Mouse (Mus musculus) ES-E14 (cell line): Measurements from ENCODE around the gene Cops9. TPM values are rescaled to one million over a fixed set of nuclear protein-coding genes. Genes with fewer than 3 reads are reported as not detected.

Experiments
- DNase-seq: peaks from one replicate; pipeline ENCODE4 v3.0.0-alpha.2; 2013; ENCODE audit warnings: low read depth, low spot score
- H3K27ac ChIP-seq: 2 replicates; pipeline ENCODE4 v1.5.1; 2012; ENCODE audit warnings: low read depth, mild to moderate bottlenecking, low read length, moderate library complexity, mixed read lengths; ENCODE audit not compliant: poor library complexity, insufficient read depth, severe bottlenecking
- H3K36me3 ChIP-seq: 2 replicates; pipeline ENCODE4 v1.6.1; 2012; ENCODE audit warnings: mild to moderate bottlenecking, low read length, moderate library complexity, mixed read lengths; ENCODE audit not compliant: control insufficient read depth, poor library complexity, insufficient read depth, severe bottlenecking
- H3K4me1 ChIP-seq, 2 experiments: fragments of 150-350 bp in 1 of 2; sonication (generic) in 1 of 2; 2 replicates each; pipeline ENCODE4 v1.6.1; 2012; ENCODE audit warnings: low read length in 2 of 2, mild to moderate bottlenecking in 1 of 2, mixed read lengths in 1 of 2; ENCODE audit not compliant: control insufficient read depth in 2 of 2, insufficient read depth in 2 of 2, poor library complexity in 1 of 2
- H3K4me3 ChIP-seq, 2 experiments: fragments of 150-350 bp in 1 of 2; sonication (generic) in 1 of 2; 2 replicates each; pipeline ENCODE4 v1.5.1; 2012; ENCODE audit warnings: low read length in 2 of 2, low read depth in 1 of 2, mild to moderate bottlenecking in 1 of 2, mixed read lengths in 1 of 2; ENCODE audit not compliant: insufficient read depth in 1 of 2, poor library complexity in 1 of 2, severe bottlenecking in 1 of 2
- H3K9ac ChIP-seq: 2 replicates; pipeline ENCODE4 v1.6.1; 2012; ENCODE audit warnings: low read depth, mild to moderate bottlenecking, low read length, mixed read lengths; ENCODE audit not compliant: poor library complexity, insufficient read depth, severe bottlenecking
- H3K9me3 ChIP-seq: fragments of 150-350 bp; sonication (generic); 2 replicates; pipeline ENCODE4 v1.6.1; 2012; ENCODE audit warnings: low read depth, mild to moderate bottlenecking, low read length; ENCODE audit not compliant: control insufficient read depth, insufficient read depth
- CHD2 ChIP-seq: IDR thresholded peaks from 2 replicates; pipeline ENCODE4 v1.6.1; 2014; ENCODE audit warnings: mild to moderate bottlenecking, low read depth, low read length, inconsistent platforms
- HCFC1 ChIP-seq: IDR thresholded peaks from 2 replicates; pipeline ENCODE4 v1.6.1; 2012; ENCODE audit warnings: low read length, inconsistent platforms, borderline replicate concordance; ENCODE audit not compliant: insufficient read depth
- MAFK ChIP-seq: IDR thresholded peaks from 2 replicates; pipeline ENCODE4 v1.6.1; 2014; ENCODE audit warnings: mild to moderate bottlenecking, low read depth, low read length, inconsistent platforms; ENCODE audit not compliant: insufficient read depth
- ZC3H11A ChIP-seq: IDR thresholded peaks from 2 replicates; pipeline ENCODE4 v1.6.1; 2012; ENCODE audit warnings: low read depth, mild to moderate bottlenecking, inconsistent platforms, low read length, borderline replicate concordance
- ZNF384 ChIP-seq: IDR thresholded peaks from 2 replicates; pipeline ENCODE4 v1.6.1; 2012; ENCODE audit warnings: low read depth, low read length, inconsistent platforms
- in situ Hi-C, 2 experiments: fragments of 600-800 bp; cut with MboI; formaldehyde crosslinking; loops; one replicate each; pipeline ENCODE4 v1.15.1; 2025; ENCODE audit warnings: low sequenced_read_pairs in 2 of 2, inconsistent platforms in 1 of 2; ENCODE audit not compliant: unreplicated experiment in 2 of 2
- total RNA-seq: library from RNA; depleted of rRNA; stranded (reverse); fragments of 300-350 nt; gene quantifications from 2 replicates; pipeline ENCODE4 v1.2.3, GENCODE M21; 2012

Gene Cops9
- total RNA-seq, 1 experiment: 176 TPM

DNA sequence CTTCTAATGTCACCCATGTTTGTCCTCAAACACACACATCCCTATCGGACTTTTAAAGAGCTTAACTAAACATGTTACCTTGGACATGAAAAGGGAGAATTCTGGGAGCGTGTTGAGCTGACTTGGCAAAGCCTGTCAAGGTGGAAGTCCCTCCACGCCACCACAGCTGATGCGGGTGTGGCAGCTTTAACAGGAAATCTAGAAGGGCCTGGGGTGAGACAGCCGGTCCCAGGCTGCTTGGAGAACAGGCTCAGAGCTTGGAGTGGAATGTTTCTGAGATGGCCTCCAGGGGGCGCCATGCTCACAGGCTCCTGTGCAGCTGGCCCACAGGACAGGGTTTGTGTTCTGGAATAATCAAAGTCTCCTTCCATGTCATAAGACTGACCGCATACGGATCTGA lies 6.9 kb upstream of the Cops9 start, which contains the start of gene Otos:
Gene Otos, minus strand, starts transcription at position 169 of the 400 bp plus-strand sequence.
- no peak within 1 kb of the TSS for H3K27ac ChIP-seq
- no peak within 1 kb of the TSS for H3K4me3 ChIP-seq
- H3K36me3 ChIP-seq: no peaks in the 10 kb centered on the region
- in situ Hi-C loops: no loop called here
- H3K4me1 ChIP-seq: peaks cover 0 to 4% of the 10 kb centered on the region in 2 experiments; a peak in 1 of 4 replicates
- peak; percentile 70 for DNase-seq
- TF ChIP-seq ZC3H11A: no peak
- no peak for TF ChIP-seq CHD2
- TF ChIP-seq ZNF384: no peak
- no peak for TF ChIP-seq HCFC1
- no peak for TF ChIP-seq MAFK
- no peaks in the 10 kb centered on the region for H3K9me3 ChIP-seq
- H3K9ac ChIP-seq: no peak within 1 kb of the TSS

DNA sequence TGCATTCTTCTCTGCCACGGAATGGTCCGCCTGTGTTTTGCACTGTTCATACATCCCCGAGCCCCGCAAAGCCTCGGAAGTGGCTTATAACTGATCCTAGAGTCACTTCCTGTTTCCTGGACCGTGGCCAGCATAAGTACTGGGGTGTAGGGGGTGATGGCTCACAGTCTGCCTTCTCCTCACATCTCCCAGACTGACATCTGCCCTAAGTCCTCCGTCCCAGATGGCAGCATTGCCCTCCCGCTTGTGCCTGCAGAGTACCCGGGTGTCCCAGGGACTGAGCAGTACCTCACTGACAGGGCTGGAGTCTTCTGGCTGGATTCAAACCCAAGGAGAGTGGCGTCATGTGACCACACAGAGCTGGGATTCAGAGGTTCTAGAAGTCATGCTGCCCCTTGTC lies 6.4 kb upstream of the Cops9 start:
- Histone ChIP-seq H3K9me3 (no peaks in the 10 kb centered on the region), H3K9ac (no peak overlapping the region), H3K27ac (no peak overlapping the region), H3K4me1 (peaks cover 0 to 4% of the 10 kb centered on the region in 2 experiments; a peak in 1 of 4 replicates), H3K4me3 (no peak overlapping the region), H3K36me3 (no peaks in the 10 kb centered on the region)
- TF ChIP-seq MAFK: no peak
- no peak for TF ChIP-seq CHD2
- no peak for TF ChIP-seq ZNF384
- no peak for TF ChIP-seq ZC3H11A
- no peak for TF ChIP-seq HCFC1
- in situ Hi-C loops: no loop called here
- no peak for DNase-seq

DNA sequence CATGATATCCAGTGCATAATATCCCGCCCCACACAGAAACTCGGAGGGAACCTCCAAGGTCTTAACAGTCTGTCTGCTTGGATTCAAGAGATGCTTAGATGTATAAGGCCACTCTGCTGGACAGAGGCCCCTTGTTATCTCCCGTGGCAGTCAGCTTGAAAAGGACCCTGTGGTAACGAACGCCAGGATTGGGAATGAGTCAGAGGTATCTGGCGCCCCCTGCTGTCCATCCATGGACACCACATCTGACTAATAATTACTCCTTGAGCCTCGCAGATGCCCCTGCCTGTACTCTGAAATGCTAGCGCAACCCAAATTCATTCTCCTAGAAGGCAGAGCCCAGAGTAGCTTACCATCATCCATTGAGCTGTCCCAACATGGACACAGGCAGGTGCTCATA lies 6.0 kb upstream of the Cops9 start:
- H3K9me3 ChIP-seq: no peaks in the 10 kb centered on the region
- TF ChIP-seq MAFK (no peak), HCFC1 (no peak), ZC3H11A (no peak; the same call in 1 of the 2 replicates), CHD2 (no peak), ZNF384 (no peak)
- in situ Hi-C loops: no loop called here
- peaks cover 0 to 4% of the 10 kb centered on the region in 2 experiments; a peak in 1 of 4 replicates for H3K4me1 ChIP-seq
- peak; percentile 61 for DNase-seq
- H3K9ac ChIP-seq: no peak overlapping the region
- H3K27ac ChIP-seq: no peak overlapping the region
- H3K36me3 ChIP-seq: no peaks in the 10 kb centered on the region
- H3K4me3 ChIP-seq: no peak overlapping the region

GRCm38 (mm10) chr1:92647026-92647425 lies 5.2 kb upstream of the Cops9 start:
- Histone ChIP-seq H3K27ac (no peak overlapping the region), H3K36me3 (no peaks in the 10 kb centered on the region), H3K4me1 (peaks cover 3 to 4% of the 10 kb centered on the region in 2 experiments; a peak in 1 of 4 replicates), H3K4me3 (no peak overlapping the region), H3K9me3 (no peaks in the 10 kb centered on the region), H3K9ac (no peak overlapping the region)
- no peak for DNase-seq
- TF ChIP-seq CHD2 (no peak), ZC3H11A (no peak), ZNF384 (no peak), HCFC1 (no peak), MAFK (no peak)
- in situ Hi-C loops: no loop called here
